Mouse (Mus musculus): ENCODE results near the gene Cyp46a1. TPM values are rescaled to one million over a fixed set of nuclear protein-coding genes. Genes with fewer than 3 reads are reported as not detected.

Gene Cyp46a1
- polyA plus RNA-seq, 1 experiment from 2014 or later = 8.8 TPM

GRCm38 (mm10) chr12:108394534-108395284 lies 60.5 kb downstream of the Cyp46a1 start:
- no peaks in the 10 kb centered on the region for H3K27me3 ChIP-seq
- no peak overlapping the region for H3K4me3 ChIP-seq
- H3K9me3 ChIP-seq = no peaks in the 10 kb centered on the region
- no peak for ATAC-seq (ENCODE audit: low FRiP score, low read depth)
- H3K4me1 ChIP-seq = 0 out of 2 replicates have a peak, but pooled peaks cover 8% of the 10 kb centered on the region
- H3K36me3 ChIP-seq = no peaks in the 10 kb centered on the region
- no peak overlapping the region for H3K27ac ChIP-seq
- 86% methylated on average over 17 of the region's 17 CpGs for WGBS
- H3K4me2 ChIP-seq (replicated peaks) = no peak overlapping the region
- no peak overlapping the region for H3K9ac ChIP-seq

- Histone ChIP-seq H3K36me3 (no peaks in the 10 kb centered on the region), H3K27me3 (no peaks in the 10 kb centered on the region), H3K9me3 (no peaks in the 10 kb centered on the region), H3K4me2 (replicated peaks) (no peak overlapping the region), H3K4me3 (no peak overlapping the region), H3K4me1 (0 out of 2 replicates have a peak, but pooled peaks cover 8% of the 10 kb centered on the region), H3K9ac (no peak overlapping the region), H3K27ac (no peak overlapping the region)
- ATAC-seq (ENCODE audit: low FRiP score, low read depth) = no peak
- 84% methylated on average over 6 of the region's 6 CpGs for WGBS
Measured at GRCm38 (mm10) chr12:108395285-108395660, 61.1 kb downstream of the Cyp46a1 start.

GRCm38 (mm10) chr12:108396081-108396947 lies 62.1 kb downstream of the Cyp46a1 start:
- Histone ChIP-seq H3K4me1 (0 out of 2 replicates have a peak, but pooled peaks cover 8% of the 10 kb centered on the region), H3K4me2 (replicated peaks) (no peak overlapping the region), H3K36me3 (no peaks in the 10 kb centered on the region), H3K27me3 (no peaks in the 10 kb centered on the region), H3K9me3 (no peaks in the 10 kb centered on the region), H3K27ac (no peak overlapping the region), H3K4me3 (no peak overlapping the region), H3K9ac (no peak overlapping the region)
- WGBS = 77% methylated on average over 11 of the region's 11 CpGs
- ATAC-seq (ENCODE audit: low FRiP score, low read depth) = no peak

GRCm38 (mm10) chr12:108398681-108399080 lies 64.5 kb downstream of the Cyp46a1 start:
- 85% methylated on average over 7 of the region's 7 CpGs for WGBS
- Histone ChIP-seq H3K9ac (no peak overlapping the region), H3K36me3 (no peaks in the 10 kb centered on the region), H3K4me1 (peaks cover 6% of the 10 kb centered on the region), H3K27ac (no peak overlapping the region), H3K27me3 (no peaks in the 10 kb centered on the region), H3K9me3 (no peaks in the 10 kb centered on the region), H3K4me2 (replicated peaks) (no peak overlapping the region), H3K4me3 (no peak overlapping the region)
- no peak for ATAC-seq (ENCODE audit: low FRiP score, low read depth)

GRCm38 (mm10) chr12:108399191-108399590 lies 65.0 kb downstream of the Cyp46a1 start:
- WGBS = 85% methylated on average over 8 of the region's 8 CpGs
- H3K9ac ChIP-seq = no peak overlapping the region
- H3K36me3 ChIP-seq = no peaks in the 10 kb centered on the region
- peaks cover 11% of the 10 kb centered on the region for H3K4me1 ChIP-seq
- H3K27me3 ChIP-seq = no peaks in the 10 kb centered on the region
- no peak overlapping the region for H3K4me3 ChIP-seq
- no peak overlapping the region for H3K27ac ChIP-seq
- ATAC-seq (ENCODE audit: low FRiP score, low read depth) = no peak
- H3K4me2 ChIP-seq (replicated peaks) = no peak overlapping the region
- no peaks in the 10 kb centered on the region for H3K9me3 ChIP-seq

- H3K4me1 ChIP-seq = peaks cover 26% of the 10 kb centered on the region
- ATAC-seq (ENCODE audit: low FRiP score, low read depth) = no peak
- H3K36me3 ChIP-seq = no peaks in the 10 kb centered on the region
- no peak overlapping the region for H3K27ac ChIP-seq
- no peak overlapping the region for H3K9ac ChIP-seq
- no peaks in the 10 kb centered on the region for H3K9me3 ChIP-seq
- H3K27me3 ChIP-seq = no peaks in the 10 kb centered on the region
- H3K4me3 ChIP-seq = no peak overlapping the region
- 74% methylated on average over 8 of the region's 8 CpGs for WGBS
- H3K4me2 ChIP-seq (replicated peaks) = no peak overlapping the region
Measured at GRCm38 (mm10) chr12:108400951-108401350, 66.8 kb downstream of the Cyp46a1 start.

- no peaks in the 10 kb centered on the region for H3K9me3 ChIP-seq
Measured at GRCm38 (mm10) chr12:108403957-108404356, 69.8 kb downstream of the Cyp46a1 start.

DNA sequence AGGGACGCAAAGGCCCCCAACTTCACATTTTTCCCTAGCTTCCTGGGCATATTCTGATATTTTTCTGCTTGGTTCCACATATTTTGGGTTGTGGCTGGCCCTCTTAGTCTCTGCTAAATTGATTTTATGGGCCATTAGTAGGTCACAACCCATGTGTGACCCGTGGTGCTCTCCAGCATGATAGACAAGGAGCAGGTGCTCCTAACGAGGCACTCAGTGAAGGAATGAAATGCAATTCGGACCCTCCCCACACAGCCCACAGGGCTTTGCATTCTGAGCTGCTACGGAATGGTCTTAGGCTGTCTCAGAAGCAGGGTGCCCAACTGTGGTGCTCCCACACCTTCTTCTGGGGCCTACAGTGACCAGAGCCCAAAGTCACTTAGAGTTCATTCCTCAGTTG lies 74.9 kb downstream of the Cyp46a1 start:
- Histone ChIP-seq H3K9ac (no peak overlapping the region), H3K4me3 (no peak overlapping the region), H3K4me2 (replicated peaks) (no peak overlapping the region), H3K4me1 (peaks cover 34% of the 10 kb centered on the region), H3K9me3 (no peaks in the 10 kb centered on the region), H3K27me3 (no peaks in the 10 kb centered on the region), H3K36me3 (no peaks in the 10 kb centered on the region), H3K27ac (no peak overlapping the region)
- ATAC-seq (ENCODE audit: low FRiP score, low read depth) = no peak
- WGBS = 52% methylated on average over 5 of the region's 5 CpGs

More at GRCm38 (mm10) chr12:108403957-108404356, 69.8 kb downstream of the Cyp46a1 start:
- WGBS = 41% methylated on average over 6 of the region's 6 CpGs
- Histone ChIP-seq H3K9ac (0 out of 2 replicates have a peak overlapping the region, but pooled peaks have one; percentile 39), H3K4me1 (peaks cover 30% of the 10 kb centered on the region), H3K4me3 (no peak overlapping the region), H3K36me3 (no peaks in the 10 kb centered on the region), H3K27ac (0 out of 2 replicates have a peak overlapping the region, but pooled peaks have one; percentile 44), H3K27me3 (no peaks in the 10 kb centered on the region), H3K4me2 (replicated peaks) (no peak overlapping the region)
- no peak for ATAC-seq (ENCODE audit: low FRiP score, low read depth)

DNA sequence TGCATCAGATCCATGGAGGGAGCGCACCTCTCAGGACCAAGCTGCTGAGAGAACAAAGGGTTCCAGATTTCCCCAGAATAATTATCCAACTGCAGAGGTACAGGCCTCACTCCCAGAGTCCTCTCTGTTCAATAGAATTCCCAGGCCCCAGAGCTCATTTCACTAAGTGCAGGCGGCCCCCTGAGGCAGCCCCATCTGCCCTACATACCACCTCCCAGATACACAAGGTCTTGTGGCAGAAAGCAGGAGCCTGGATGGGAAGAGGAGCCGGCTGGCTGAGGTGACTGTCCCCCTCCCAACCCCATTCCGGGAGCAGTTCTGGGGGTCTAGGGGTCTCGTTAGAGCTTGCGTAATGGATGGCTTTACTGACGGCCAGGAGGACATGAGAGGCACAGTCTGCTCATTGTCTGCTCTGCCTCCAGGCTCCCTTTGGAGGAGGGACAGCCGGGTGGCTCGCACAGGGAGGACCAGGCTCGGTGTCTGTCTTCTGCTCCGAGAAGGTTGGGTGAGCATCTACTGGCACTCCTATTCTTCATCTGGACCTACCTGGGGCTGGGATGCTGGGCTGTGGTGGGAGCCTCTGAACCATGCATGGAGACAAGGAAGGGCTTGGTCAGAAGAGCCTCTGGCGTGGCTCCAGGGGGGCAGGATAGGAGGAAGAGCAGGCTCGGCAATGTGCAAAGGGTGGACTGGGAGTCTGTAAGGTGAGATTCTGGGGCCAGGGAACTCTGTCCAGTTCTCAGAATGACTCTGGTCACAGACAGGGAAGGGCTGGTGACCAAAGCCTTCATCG lies 76.4 kb downstream of the Cyp46a1 start:
- peaks cover 21% of the 10 kb centered on the region for H3K4me1 ChIP-seq
- H3K9me3 ChIP-seq = no peaks in the 10 kb centered on the region
- H3K27ac ChIP-seq = no peak overlapping the region
- no peak for ATAC-seq (ENCODE audit: low FRiP score, low read depth)
- H3K4me2 ChIP-seq (replicated peaks) = no peak overlapping the region
- 58% methylated on average over 14 of the region's 14 CpGs for WGBS
- no peak overlapping the region for H3K4me3 ChIP-seq
- H3K9ac ChIP-seq = no peak overlapping the region
- H3K36me3 ChIP-seq = no peaks in the 10 kb centered on the region
- no peaks in the 10 kb centered on the region for H3K27me3 ChIP-seq
